Mouse (Mus musculus) ovary, postnatal 36 days (tissue): Measurements from ENCODE around the gene Pcdh7.
A peak's percentile ranks its signal among the peaks of the same experiment; 100 is the strongest.
"Not testable (repeated sequence)": the region's sequence is repeated elsewhere in the genome, so short reads cannot be mapped to it uniquely, and the experiment has no call there.

ENCODE experiments used
- DNase-seq: peaks from one replicate; pipeline ENCODE4 v3.0.0; 2022; ENCODE audit warnings: low spot score, mixed read lengths

Pcdh7 gene

GRCm38 (mm10) chr5:57717906-57718875 is at the start of gene Pcdh7:
Gene Pcdh7 (plus strand): TSS chr5:57717967.
- peak; percentile 59 for DNase-seq

- not testable (repeated sequence) for DNase-seq
Measured at GRCm38 (mm10) chr5:57676970-57677369, 40.8 kb upstream of the Pcdh7 start.

GRCm38 (mm10) chr5:57708396-57708795 is 9.4 kb upstream of the Pcdh7 start:
- DNase-seq: no peak

GRCm38 (mm10) chr5:57713980-57714379 is 3.8 kb upstream of the Pcdh7 start:
- DNase-seq: peak; percentile 3

- peak; percentile 62 for DNase-seq
Measured at GRCm38 (mm10) chr5:57714621-57715523, 2.9 kb upstream of the Pcdh7 start.

GRCm38 (mm10) chr5:57715524-57716400 is 2.0 kb upstream of the Pcdh7 start:
- peak; percentile 74 for DNase-seq

GRCm38 (mm10) chr5:57716421-57717237 is 1.1 kb upstream of the Pcdh7 start:
- peak; percentile 28 for DNase-seq

- peak; percentile 64 for DNase-seq
Measured at GRCm38 (mm10) chr5:57717238-57717905, 395 bp upstream of the Pcdh7 start.

GRCm38 (mm10) chr5:57718876-57719593 is 1.3 kb downstream of the Pcdh7 start:
- peak; percentile 47 for DNase-seq

- peak; percentile 73 for DNase-seq
Measured at GRCm38 (mm10) chr5:57719594-57720185, 1.9 kb downstream of the Pcdh7 start.

- no peak for DNase-seq
Measured at GRCm38 (mm10) chr5:57720206-57720880, 2.6 kb downstream of the Pcdh7 start.

- no peak for DNase-seq
Measured at GRCm38 (mm10) chr5:57721148-57721712, 3.5 kb downstream of the Pcdh7 start.

- no peak for DNase-seq
Measured at GRCm38 (mm10) chr5:57721927-57722326, 4.2 kb downstream of the Pcdh7 start.

GRCm38 (mm10) chr5:57733451-57733850 is 15.7 kb downstream of the Pcdh7 start:
- DNase-seq: no peak

- no peak for DNase-seq
Measured at GRCm38 (mm10) chr5:57735723-57736122, 18.0 kb downstream of the Pcdh7 start.

GRCm38 (mm10) chr5:57742924-57743323 is 25.2 kb downstream of the Pcdh7 start:
- no peak for DNase-seq

GRCm38 (mm10) chr5:57743956-57744661 is 26.3 kb downstream of the Pcdh7 start:
- DNase-seq: no peak
